Mouse (Mus musculus) CD4-positive, CD25-positive, alpha-beta regulatory T cell, adult 4 months (primary cell): ENCODE data around the gene Cldn22. TPM values are rescaled to one million over a fixed set of nuclear protein-coding genes. Genes with fewer than 3 reads are reported as not detected.

ENCODE experiments used
- ATAC-seq: one replicate; pipeline ENCODE4 v1.8.0; 2017
- polyA plus RNA-seq, 2 experiments: library from polyadenylated mRNA; unstranded; fragments of 100-300 nt; shearing (Covaris generic); gene quantifications; one replicate each; pipeline ENCODE4 v1.2.1; 2017

Gene Cldn22
- polyA plus RNA-seq, 2 experiments from 2014 or later, result not detected

GRCm38 (mm10) chr8:47833944-47834343 is 9.7 kb downstream of the Cldn22 start:
- ATAC-seq, result no peak

GRCm38 (mm10) chr8:47843063-47843462 is 18.8 kb downstream of the Cldn22 start:
- ATAC-seq, result no peak

- ATAC-seq, result no peak
Measured at GRCm38 (mm10) chr8:47843651-47844050, 19.4 kb downstream of the Cldn22 start.

- no peak for ATAC-seq
Measured at GRCm38 (mm10) chr8:47845956-47846355, 21.7 kb downstream of the Cldn22 start.

- no peak for ATAC-seq
Measured at GRCm38 (mm10) chr8:47847161-47847560, 22.9 kb downstream of the Cldn22 start.

GRCm38 (mm10) chr8:47847931-47848330 is 23.6 kb downstream of the Cldn22 start:
- ATAC-seq, result no peak

GRCm38 (mm10) chr8:47849842-47850241 is 25.6 kb downstream of the Cldn22 start:
- no peak for ATAC-seq

- no peak for ATAC-seq
Measured at GRCm38 (mm10) chr8:47851824-47852502, 27.7 kb downstream of the Cldn22 start.

- ATAC-seq, result no peak
Measured at GRCm38 (mm10) chr8:47852737-47853136, 28.5 kb downstream of the Cldn22 start.

- no peak for ATAC-seq
Measured at GRCm38 (mm10) chr8:47853356-47853755, 29.1 kb downstream of the Cldn22 start.

GRCm38 (mm10) chr8:47859259-47859658 is 35.0 kb downstream of the Cldn22 start:
- ATAC-seq, result no peak

- no peak for ATAC-seq
Measured at GRCm38 (mm10) chr8:47866568-47866967, 42.3 kb downstream of the Cldn22 start.

GRCm38 (mm10) chr8:47867067-47867466 is 42.8 kb downstream of the Cldn22 start:
- peak; percentile 73 for ATAC-seq

GRCm38 (mm10) chr8:47872361-47873107 is 48.3 kb downstream of the Cldn22 start:
- ATAC-seq, result no peak

- no peak for ATAC-seq
Measured at GRCm38 (mm10) chr8:47874497-47875178, 50.4 kb downstream of the Cldn22 start.

Other genes starting within 250 kb of the Cldn22 start
- gene Ing2, start 148.9 kb upstream of the Cldn22 start, polyA plus RNA-seq, result 1 to 10 TPM; 7.6 to 7.8 TPM
- gene Cdkn2aip, start 110.5 kb upstream of the Cldn22 start, polyA plus RNA-seq, result 10 to 100 TPM; 12.3 to 18.1 TPM
- gene Cldn24, start 2.3 kb upstream of the Cldn22 start, polyA plus RNA-seq, result not detected
- gene Wwc2, start 166.4 kb downstream of the Cldn22 start, polyA plus RNA-seq, result under 1 TPM; 0.24 to 0.31 TPM